Mouse (Mus musculus): ENCODE measurements at regions not wholly inside any gene's neighbourhood (a gene's known extent, or its start where the extent isn't known, plus 50 kb on each side); places are given as distances from the start of the nearest gene placed in this dataset.
A peak's percentile ranks its signal among the peaks of the same experiment; 100 is the strongest.

- DNase-seq, result no peak
- no peaks in the 10 kb centered on the region for H3K27me3 ChIP-seq (ENCODE audit: control insufficient read depth, insufficient read depth, low read length)
- H3K9ac ChIP-seq (ENCODE audit: low read depth, low read length), result no peak overlapping the region
- H3K4me3 ChIP-seq, result no peak overlapping the region
- no peaks in the 10 kb centered on the region for H3K4me1 ChIP-seq (ENCODE audit: control insufficient read depth, insufficient read depth, low read length)
- no peak overlapping the region for H3K27ac ChIP-seq
- 85% methylated on average over 4 of the region's 4 CpGs for WGBS
- H3K79me2 ChIP-seq (replicated peaks; ENCODE audit: control insufficient read depth, insufficient read depth, low read length), result no peaks in the 10 kb centered on the region
- intact Hi-C loops (cut with DNase I), result loop anchor here (10.0 kb wide), 1 partner anchor 431 kb away; the partner anchor contains the start of gene 4930579F01Rik
- no peaks in the 10 kb centered on the region for H3K36me3 ChIP-seq (ENCODE audit: control insufficient read depth, insufficient read depth, low read length)
- no peak for TF ChIP-seq EP300 (IDR thresholded peaks at IDR 0.05; ENCODE audit: insufficient read depth, low read depth, low read length)
- TF ChIP-seq POLR2A (IDR thresholded peaks at IDR 0.05; ENCODE audit: insufficient read depth, low read depth, low read length), result no peak
Measured at GRCm38 (mm10) chr3:138626230-138626629, 100.3 kb downstream of the Eif4e start.

GRCm38 (mm10) chr3:138630231-138630630, 104.3 kb downstream of the Eif4e start:
- H3K27ac ChIP-seq, result no peak overlapping the region
- 86% methylated on average over 13 of the region's 13 CpGs for WGBS

GRCm38 (mm10) chr3:138632086-138632485, 106.1 kb downstream of the Eif4e start:
- H3K27ac ChIP-seq, result no peak overlapping the region
- intact Hi-C loops (cut with DNase I), result no loop called here
- no peaks in the 10 kb centered on the region for H3K79me2 ChIP-seq (replicated peaks; ENCODE audit: control insufficient read depth, insufficient read depth, low read length)
- H3K27me3 ChIP-seq (ENCODE audit: control insufficient read depth, insufficient read depth, low read length), result no peaks in the 10 kb centered on the region
- H3K36me3 ChIP-seq (ENCODE audit: control insufficient read depth, insufficient read depth, low read length), result no peaks in the 10 kb centered on the region
- H3K4me3 ChIP-seq, result no peak overlapping the region
- WGBS, result 64% methylated on average over 2 of the region's 2 CpGs
- no peak for DNase-seq
- TF ChIP-seq POLR2A (IDR thresholded peaks at IDR 0.05; ENCODE audit: insufficient read depth, low read depth, low read length), result no peak
- no peak for TF ChIP-seq CTCF (IDR thresholded peaks at IDR 0.05)
- TF ChIP-seq EP300 (IDR thresholded peaks at IDR 0.05; ENCODE audit: insufficient read depth, low read depth, low read length), result no peak
- H3K9ac ChIP-seq (ENCODE audit: low read depth, low read length), result no peak overlapping the region
- H3K4me1 ChIP-seq (ENCODE audit: control insufficient read depth, insufficient read depth, low read length), result no peaks in the 10 kb centered on the region

More at GRCm38 (mm10) chr3:138630231-138630630, 104.3 kb downstream of the Eif4e start:
- Histone ChIP-seq H3K36me3 (ENCODE audit: control insufficient read depth, insufficient read depth, low read length) (no peaks in the 10 kb centered on the region), H3K4me1 (ENCODE audit: control insufficient read depth, insufficient read depth, low read length) (no peaks in the 10 kb centered on the region), H3K27me3 (ENCODE audit: control insufficient read depth, insufficient read depth, low read length) (no peaks in the 10 kb centered on the region), H3K9ac (ENCODE audit: low read depth, low read length) (no peak overlapping the region), H3K79me2 (replicated peaks; ENCODE audit: control insufficient read depth, insufficient read depth, low read length) (no peaks in the 10 kb centered on the region), H3K4me3 (no peak overlapping the region)
- intact Hi-C loops (cut with DNase I), result no loop called here
- DNase-seq, result no peak
- TF ChIP-seq POLR2A (IDR thresholded peaks at IDR 0.05; ENCODE audit: insufficient read depth, low read depth, low read length) (no peak), EP300 (IDR thresholded peaks at IDR 0.05; ENCODE audit: insufficient read depth, low read depth, low read length) (no peak), CTCF (IDR thresholded peaks at IDR 0.05) (no peak)

GRCm38 (mm10) chr3:138642026-138642425, 100.0 kb upstream of the Tspan5 start:
- TF ChIP-seq EP300 (IDR thresholded peaks at IDR 0.05; ENCODE audit: insufficient read depth, low read depth, low read length), result no peak
- TF ChIP-seq CTCF (IDR thresholded peaks at IDR 0.05), result peak; percentile 79
- Histone ChIP-seq H3K79me2 (replicated peaks; ENCODE audit: control insufficient read depth, insufficient read depth, low read length) (no peaks in the 10 kb centered on the region), H3K27me3 (ENCODE audit: control insufficient read depth, insufficient read depth, low read length) (no peaks in the 10 kb centered on the region), H3K9ac (ENCODE audit: low read depth, low read length) (no peak overlapping the region), H3K4me3 (no peak overlapping the region), H3K4me1 (ENCODE audit: control insufficient read depth, insufficient read depth, low read length) (peaks cover 3% of the 10 kb centered on the region), H3K27ac (no peak overlapping the region), H3K36me3 (ENCODE audit: control insufficient read depth, insufficient read depth, low read length) (no peaks in the 10 kb centered on the region)
- intact Hi-C loops (cut with DNase I), result loop anchor here (5.0 kb wide), 1 partner anchor 265 kb away; no protein-coding TSS in a partner anchor
- DNase-seq, result peak in 1 of 2 experiments; percentile 27
- WGBS, result 93% methylated on average over 1 of the region's 1 CpGs

- DNase-seq, result no peak
- 32% methylated on average over 15 of the region's 15 CpGs for WGBS
- intact Hi-C loops (cut with DNase I), result loop anchor here (5.0 kb wide), 1 partner anchor 263 kb away; no protein-coding TSS in a partner anchor
- TF ChIP-seq CTCF (IDR thresholded peaks at IDR 0.05), result no peak
- TF ChIP-seq EP300 (IDR thresholded peaks at IDR 0.05; ENCODE audit: insufficient read depth, low read depth, low read length), result no peak
- TF ChIP-seq POLR2A (IDR thresholded peaks at IDR 0.05; ENCODE audit: insufficient read depth, low read depth, low read length), result no peak
- H3K36me3 ChIP-seq (ENCODE audit: control insufficient read depth, insufficient read depth, low read length), result no peaks in the 10 kb centered on the region
- 0 out of 2 replicates have a peak, but pooled peaks cover 1% of the 10 kb centered on the region for H3K27me3 ChIP-seq (ENCODE audit: control insufficient read depth, insufficient read depth, low read length)
- H3K4me3 ChIP-seq, result peak overlapping the region; percentile 7; the same call in 1 of the 2 replicates
- peaks cover 3% of the 10 kb centered on the region for H3K4me1 ChIP-seq (ENCODE audit: control insufficient read depth, insufficient read depth, low read length)
- H3K79me2 ChIP-seq (replicated peaks; ENCODE audit: control insufficient read depth, insufficient read depth, low read length), result no peaks in the 10 kb centered on the region
- no peak overlapping the region for H3K9ac ChIP-seq (ENCODE audit: low read depth, low read length)
- no peak overlapping the region for H3K27ac ChIP-seq
Measured at GRCm38 (mm10) chr3:138643951-138644285, 98.1 kb upstream of the Tspan5 start.

GRCm38 (mm10) chr3:138644286-138644951, 97.6 kb upstream of the Tspan5 start:
- H3K9ac ChIP-seq (ENCODE audit: low read depth, low read length), result no peak overlapping the region
- TF ChIP-seq EP300 (IDR thresholded peaks at IDR 0.05; ENCODE audit: insufficient read depth, low read depth, low read length) (no peak), CTCF (IDR thresholded peaks at IDR 0.05) (no peak), POLR2A (IDR thresholded peaks at IDR 0.05; ENCODE audit: insufficient read depth, low read depth, low read length) (no peak)
- no peaks in the 10 kb centered on the region for H3K79me2 ChIP-seq (replicated peaks; ENCODE audit: control insufficient read depth, insufficient read depth, low read length)
- H3K36me3 ChIP-seq (ENCODE audit: control insufficient read depth, insufficient read depth, low read length), result no peaks in the 10 kb centered on the region
- H3K27me3 ChIP-seq (ENCODE audit: control insufficient read depth, insufficient read depth, low read length), result 0 out of 2 replicates have a peak, but pooled peaks cover 1% of the 10 kb centered on the region
- DNase-seq, result peak in 1 of 2 experiments; percentile 21
- intact Hi-C loops (cut with DNase I), result loop anchor here (5.0 kb wide), 1 partner anchor 263 kb away; no protein-coding TSS in a partner anchor
- WGBS, result 13% methylated on average over 19 of the region's 19 CpGs
- peak overlapping the region; percentile 7; the same call in 1 of the 2 replicates for H3K4me3 ChIP-seq
- peaks cover 3% of the 10 kb centered on the region for H3K4me1 ChIP-seq (ENCODE audit: control insufficient read depth, insufficient read depth, low read length)
- no peak overlapping the region for H3K27ac ChIP-seq

All from heart, adult 2 months (tissue).